Mouse (Mus musculus): ENCODE data around the gene Zfp202. TPM values are rescaled to one million over a fixed set of nuclear protein-coding genes. Genes with fewer than 3 reads are reported as not detected.
"Not testable (repeated sequence)": the region's sequence is repeated elsewhere in the genome, so short reads cannot be mapped to it uniquely, and the experiment has no call there.

Zfp202 gene
- 3.3 TPM in 2 replicates for polyA plus RNA-seq (2014; fragmentation: Nextera tagmentation; extraction: Ambion mirVana)

GRCm38 (mm10) chr9:40192098-40193038 is at the start of gene Zfp202:
Gene Zfp202 (plus strand): TSS chr9:40192316.
- H3K4me2 ChIP-seq (ENCODE audit: low read length): peak within 1 kb of the TSS; percentile 96
- H3K27me3 ChIP-seq (ENCODE audit: control insufficient read depth, insufficient read depth, low read length): no peaks in the 10 kb centered on the region
- ATAC-seq (ENCODE audit: insufficient number of reproducible peaks, insufficient read depth, low FRiP score, low read depth): peak; percentile 94
- no peaks in the 10 kb centered on the region for H3K36me3 ChIP-seq (ENCODE audit: control insufficient read depth, insufficient read depth, low read length)
- H3K9me3 ChIP-seq (ENCODE audit: control insufficient read depth, low read length): no peaks in the 10 kb centered on the region
- under 1% methylated on average over 54 of the region's 63 CpGs for WGBS
- H3K9ac ChIP-seq (ENCODE audit: low read length): peak within 1 kb of the TSS; percentile 87
- H3K4me3 ChIP-seq (ENCODE audit: control insufficient read depth in 1 of 2, insufficient read depth in 1 of 2, low read depth in 1 of 2, low read length in 2 of 2): peak within 1 kb of the TSS; percentile 81 to 87
- peak within 1 kb of the TSS; percentile 62 to 79 for H3K27ac ChIP-seq (replicated peaks in 1 of 2; ENCODE audit: control insufficient read depth in 1 of 2, insufficient read depth in 1 of 2, low read depth in 2 of 2, low read length in 2 of 2)
- peaks cover 2 to 11% of the 10 kb centered on the region in 2 experiments; a peak in 3 of 4 replicates for H3K4me1 ChIP-seq (ENCODE audit: control insufficient read depth in 2 of 2, insufficient read depth in 2 of 2, low read length in 2 of 2)

- H3K4me3 ChIP-seq (ENCODE audit: control insufficient read depth in 1 of 2, insufficient read depth in 1 of 2, low read depth in 1 of 2, low read length in 2 of 2): no peak overlapping the region
- no peak for ATAC-seq (ENCODE audit: insufficient number of reproducible peaks, insufficient read depth, low FRiP score, low read depth)
- H3K27ac ChIP-seq (replicated peaks in 1 of 2; ENCODE audit: control insufficient read depth in 1 of 2, insufficient read depth in 1 of 2, low read depth in 2 of 2, low read length in 2 of 2): no peak overlapping the region
- H3K36me3 ChIP-seq (ENCODE audit: control insufficient read depth, insufficient read depth, low read length): no peaks in the 10 kb centered on the region
- no peaks in the 10 kb centered on the region for H3K4me1 ChIP-seq (ENCODE audit: control insufficient read depth in 2 of 2, insufficient read depth in 2 of 2, low read length in 2 of 2)
- no peaks in the 10 kb centered on the region for H3K9me3 ChIP-seq (ENCODE audit: control insufficient read depth, low read length)
- H3K27me3 ChIP-seq (ENCODE audit: control insufficient read depth, insufficient read depth, low read length): no peaks in the 10 kb centered on the region
- H3K9ac ChIP-seq (ENCODE audit: low read length): no peak overlapping the region
- 70% methylated on average over 4 of the region's 4 CpGs for WGBS
- no peak overlapping the region for H3K4me2 ChIP-seq (ENCODE audit: low read length)
Measured at GRCm38 (mm10) chr9:40155118-40155644, 36.9 kb upstream of the Zfp202 start.

GRCm38 (mm10) chr9:40166446-40166845 is 25.7 kb upstream of the Zfp202 start:
- H3K9me3 ChIP-seq (ENCODE audit: control insufficient read depth, low read length): no peaks in the 10 kb centered on the region
- no peaks in the 10 kb centered on the region for H3K36me3 ChIP-seq (ENCODE audit: control insufficient read depth, insufficient read depth, low read length)
- no peak overlapping the region for H3K27ac ChIP-seq (replicated peaks in 1 of 2; ENCODE audit: control insufficient read depth in 1 of 2, insufficient read depth in 1 of 2, low read depth in 2 of 2, low read length in 2 of 2)
- 86% methylated on average over 1 of the region's 1 CpGs for WGBS
- no peak overlapping the region for H3K4me2 ChIP-seq (ENCODE audit: low read length)
- no peak overlapping the region for H3K9ac ChIP-seq (ENCODE audit: low read length)
- no peak for ATAC-seq (ENCODE audit: insufficient number of reproducible peaks, insufficient read depth, low FRiP score, low read depth)
- H3K4me1 ChIP-seq (ENCODE audit: control insufficient read depth in 2 of 2, insufficient read depth in 2 of 2, low read length in 2 of 2): no peaks in the 10 kb centered on the region
- H3K27me3 ChIP-seq (ENCODE audit: control insufficient read depth, insufficient read depth, low read length): no peaks in the 10 kb centered on the region
- H3K4me3 ChIP-seq (ENCODE audit: control insufficient read depth in 1 of 2, insufficient read depth in 1 of 2, low read depth in 1 of 2, low read length in 2 of 2): no peak overlapping the region

- ATAC-seq (ENCODE audit: insufficient number of reproducible peaks, insufficient read depth, low FRiP score, low read depth): no peak
Measured at GRCm38 (mm10) chr9:40177017-40177416, 15.1 kb upstream of the Zfp202 start.

GRCm38 (mm10) chr9:40180620-40181019 is 11.5 kb upstream of the Zfp202 start, which contains the start of gene Olfr986:
Gene Olfr986 (plus strand): TSS chr9:40180920.
- H3K9ac ChIP-seq (ENCODE audit: low read length): no peak within 1 kb of the TSS
- no peaks in the 10 kb centered on the region for H3K4me1 ChIP-seq (ENCODE audit: control insufficient read depth in 2 of 2, insufficient read depth in 2 of 2, low read length in 2 of 2)
- no peaks in the 10 kb centered on the region for H3K9me3 ChIP-seq (ENCODE audit: control insufficient read depth, low read length)
- ATAC-seq (ENCODE audit: insufficient number of reproducible peaks, insufficient read depth, low FRiP score, low read depth): no peak
- H3K27ac ChIP-seq (replicated peaks in 1 of 2; ENCODE audit: control insufficient read depth in 1 of 2, insufficient read depth in 1 of 2, low read depth in 2 of 2, low read length in 2 of 2): no peak within 1 kb of the TSS
- no peaks in the 10 kb centered on the region for H3K36me3 ChIP-seq (ENCODE audit: control insufficient read depth, insufficient read depth, low read length)
- no peak within 1 kb of the TSS for H3K4me2 ChIP-seq (ENCODE audit: low read length)
- WGBS: 86% methylated on average over 5 of the region's 5 CpGs
- no peak within 1 kb of the TSS for H3K4me3 ChIP-seq (ENCODE audit: control insufficient read depth in 1 of 2, insufficient read depth in 1 of 2, low read depth in 1 of 2, low read length in 2 of 2)
- no peaks in the 10 kb centered on the region for H3K27me3 ChIP-seq (ENCODE audit: control insufficient read depth, insufficient read depth, low read length)

More at GRCm38 (mm10) chr9:40177017-40177416, 15.1 kb upstream of the Zfp202 start:
- Histone ChIP-seq H3K27me3 (ENCODE audit: control insufficient read depth, insufficient read depth, low read length) (no peaks in the 10 kb centered on the region), H3K4me1 (ENCODE audit: control insufficient read depth in 2 of 2, insufficient read depth in 2 of 2, low read length in 2 of 2) (no peaks in the 10 kb centered on the region), H3K36me3 (ENCODE audit: control insufficient read depth, insufficient read depth, low read length) (no peaks in the 10 kb centered on the region), H3K27ac (replicated peaks in 1 of 2; ENCODE audit: control insufficient read depth in 1 of 2, insufficient read depth in 1 of 2, low read depth in 2 of 2, low read length in 2 of 2) (no peak overlapping the region), H3K4me2 (ENCODE audit: low read length) (no peak overlapping the region), H3K4me3 (ENCODE audit: control insufficient read depth in 1 of 2, insufficient read depth in 1 of 2, low read depth in 1 of 2, low read length in 2 of 2) (no peak overlapping the region), H3K9me3 (ENCODE audit: control insufficient read depth, low read length) (no peaks in the 10 kb centered on the region), H3K9ac (ENCODE audit: low read length) (no peak overlapping the region)
- WGBS: 82% methylated on average over 6 of the region's 6 CpGs

- H3K9ac ChIP-seq (ENCODE audit: low read length); H3K4me1 ChIP-seq (ENCODE audit: control insufficient read depth in 2 of 2, insufficient read depth in 2 of 2, low read length in 2 of 2); H3K27me3 ChIP-seq (ENCODE audit: control insufficient read depth, insufficient read depth, low read length); H3K9me3 ChIP-seq (ENCODE audit: control insufficient read depth, low read length); H3K36me3 ChIP-seq (ENCODE audit: control insufficient read depth, insufficient read depth, low read length); H3K27ac ChIP-seq (replicated peaks in 1 of 2; ENCODE audit: control insufficient read depth in 1 of 2, insufficient read depth in 1 of 2, low read depth in 2 of 2, low read length in 2 of 2); ATAC-seq (ENCODE audit: insufficient number of reproducible peaks, insufficient read depth, low FRiP score, low read depth); H3K4me3 ChIP-seq (ENCODE audit: control insufficient read depth in 1 of 2, insufficient read depth in 1 of 2, low read depth in 1 of 2, low read length in 2 of 2); H3K4me2 ChIP-seq (ENCODE audit: low read length): not testable (repeated sequence)
- 77% methylated on average over 2 of the region's 2 CpGs for WGBS
Measured at GRCm38 (mm10) chr9:40185166-40185565, 7.0 kb upstream of the Zfp202 start.

GRCm38 (mm10) chr9:40191086-40191876 is 835 bp upstream of the Zfp202 start:
- H3K27ac ChIP-seq (replicated peaks in 1 of 2; ENCODE audit: control insufficient read depth in 1 of 2, insufficient read depth in 1 of 2, low read depth in 2 of 2, low read length in 2 of 2): peak overlapping the region; percentile 62 to 79; a peak in 1 of 4 replicates
- H3K4me2 ChIP-seq (ENCODE audit: low read length): peak overlapping the region; percentile 96
- no peak for ATAC-seq (ENCODE audit: insufficient number of reproducible peaks, insufficient read depth, low FRiP score, low read depth)
- H3K27me3 ChIP-seq (ENCODE audit: control insufficient read depth, insufficient read depth, low read length): no peaks in the 10 kb centered on the region
- peak overlapping the region; percentile 81 to 87; a peak in 3 of 4 replicates for H3K4me3 ChIP-seq (ENCODE audit: control insufficient read depth in 1 of 2, insufficient read depth in 1 of 2, low read depth in 1 of 2, low read length in 2 of 2)
- peak overlapping the region; percentile 87 for H3K9ac ChIP-seq (ENCODE audit: low read length)
- 83% methylated on average over 9 of the region's 9 CpGs for WGBS
- no peaks in the 10 kb centered on the region for H3K36me3 ChIP-seq (ENCODE audit: control insufficient read depth, insufficient read depth, low read length)
- H3K9me3 ChIP-seq (ENCODE audit: control insufficient read depth, low read length): no peaks in the 10 kb centered on the region
- peaks cover 2 to 11% of the 10 kb centered on the region in 2 experiments; a peak in 3 of 4 replicates for H3K4me1 ChIP-seq (ENCODE audit: control insufficient read depth in 2 of 2, insufficient read depth in 2 of 2, low read length in 2 of 2)

All from heart, embryonic 14.5 days (tissue).